Mouse (Mus musculus) left cerebral cortex, postnatal 4 days (tissue): ENCODE results near the gene Gatad1. TPM values are rescaled to one million over a fixed set of nuclear protein-coding genes. Genes with fewer than 3 reads are reported as not detected.
"Not testable (repeated sequence)": the region's sequence is repeated elsewhere in the genome, so short reads cannot be mapped to it uniquely, and the experiment has no call there.

ENCODE experiments used
- DNase-seq: peaks from one replicate; pipeline ENCODE4 v3.0.0-alpha.2; 2022
- intact Hi-C: fragments of 180-260 bp; cut with DNase I; formaldehyde crosslinking; loops from one replicate; pipeline ENCODE4 v1.15.1; 2025
- total RNA-seq, 2 experiments: library from RNA; stranded (reverse); gene quantifications; 2 replicates each; pipeline ENCODE4 v1.2.3; 2021

The Gatad1 gene
- total RNA-seq = 100 to 1,000 TPM; 100 to 103 TPM

GRCm38 (mm10) chr5:3657085-3657484, at the start of gene Gatad1:
TSS of gene Gatad1 (minus strand) at chr5:3657185.
- intact Hi-C loops = no loop called here
- no peak for DNase-seq

DNA sequence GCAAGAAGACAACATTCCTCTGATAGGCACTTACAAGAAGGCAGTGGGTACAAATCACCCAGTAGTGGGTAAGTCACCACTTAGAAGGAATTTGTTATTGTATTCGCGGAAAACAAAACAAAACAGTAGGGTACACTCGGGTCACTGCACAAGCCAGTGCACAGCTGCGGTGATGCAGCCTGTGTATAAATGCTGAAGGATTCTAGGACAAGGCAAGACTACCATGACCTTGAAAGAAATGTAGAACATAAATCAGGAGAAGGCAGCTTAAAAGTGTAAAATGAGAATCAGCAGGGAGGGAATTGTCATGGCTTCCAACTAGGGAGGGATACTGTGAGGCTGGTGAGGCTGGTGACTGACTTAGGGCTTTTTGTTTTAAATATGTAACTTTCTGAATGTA, 45.2 kb upstream of the Gatad1 start:
- DNase-seq = no peak
- intact Hi-C loops = no loop called here

- no peak for DNase-seq
- intact Hi-C loops = no loop called here
These were observed 43.0 kb upstream of the Gatad1 start for GRCm38 (mm10) chr5:3700025-3700424.

DNA sequence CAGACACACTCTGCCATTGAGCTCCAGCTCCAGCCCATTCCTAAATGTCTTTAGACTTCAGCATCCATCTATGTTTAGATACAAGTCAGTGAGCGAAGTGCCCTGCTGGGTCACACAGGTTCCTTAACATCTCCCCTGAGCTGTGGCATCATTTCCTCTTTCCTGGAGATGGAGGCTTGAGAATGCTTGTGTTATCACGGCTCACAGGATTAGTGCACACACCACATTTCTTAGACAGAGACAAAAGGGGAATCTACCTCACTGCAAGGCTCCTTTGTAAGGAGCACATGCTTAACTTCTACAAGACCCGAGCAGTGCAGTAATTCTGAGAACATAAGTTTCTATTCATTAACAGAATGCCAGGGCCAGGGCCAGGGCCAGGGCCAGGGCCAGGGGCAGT, 39.0 kb upstream of the Gatad1 start:
- intact Hi-C loops = no loop called here
- DNase-seq = no peak

GRCm38 (mm10) chr5:3695191-3695590, 38.2 kb upstream of the Gatad1 start:
- DNase-seq = no peak
- intact Hi-C loops = no loop called here

GRCm38 (mm10) chr5:3692956-3693355, 36.0 kb upstream of the Gatad1 start:
- DNase-seq = no peak
- intact Hi-C loops = no loop called here

GRCm38 (mm10) chr5:3691283-3691682, 34.3 kb upstream of the Gatad1 start:
- intact Hi-C loops = no loop called here
- no peak for DNase-seq

DNA sequence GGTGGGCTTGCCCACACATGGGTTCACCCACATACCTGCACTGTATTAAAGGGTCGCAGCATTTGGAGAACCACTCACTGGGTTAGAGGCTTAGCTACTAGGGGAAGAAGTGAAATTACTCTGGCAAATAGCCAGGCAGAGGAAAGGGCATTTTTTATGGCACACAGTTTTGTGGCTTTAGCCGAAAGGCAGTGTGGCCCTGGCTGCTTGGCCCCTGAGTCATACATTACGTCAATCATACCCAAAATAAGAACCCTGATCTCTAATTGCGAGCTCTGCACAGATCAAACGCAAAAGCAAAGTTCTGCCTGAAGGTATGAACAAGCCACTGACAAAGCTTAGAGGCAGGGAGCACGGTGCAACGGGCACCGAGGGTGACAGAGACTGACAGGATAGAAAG, 31.3 kb upstream of the Gatad1 start:
- DNase-seq = no peak
- intact Hi-C loops = no loop called here

DNA sequence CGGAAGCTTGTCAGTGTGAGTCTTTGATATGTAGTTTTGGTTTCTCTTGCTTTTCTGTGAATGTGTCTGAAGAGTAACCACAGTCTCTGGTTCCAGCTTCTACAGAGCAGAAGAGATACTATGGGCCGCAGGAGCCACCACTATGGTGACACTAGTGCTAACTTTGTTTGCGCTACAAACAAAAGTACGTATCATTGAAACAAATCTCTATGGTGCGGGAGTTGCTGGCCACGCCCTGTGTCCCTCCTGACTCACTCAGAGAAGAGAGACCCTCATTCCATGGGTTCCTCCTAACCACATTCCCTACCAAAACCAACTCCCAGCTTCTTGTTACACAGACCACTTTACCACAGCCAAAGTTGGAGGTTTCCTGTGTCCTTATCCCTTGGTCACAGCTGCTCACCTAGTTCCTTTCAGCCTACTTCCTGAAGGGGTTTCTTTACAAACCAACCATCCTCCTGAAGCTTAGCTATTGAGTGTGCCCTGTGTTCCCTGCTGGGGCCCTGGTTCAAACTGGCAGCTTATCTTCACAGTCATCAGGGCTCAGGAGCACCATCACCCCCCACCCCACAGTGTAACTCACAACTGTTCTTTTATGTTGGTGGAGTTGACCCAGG, 13.1 kb upstream of the Gatad1 start:
- intact Hi-C loops = no loop called here
- no peak for DNase-seq

DNA sequence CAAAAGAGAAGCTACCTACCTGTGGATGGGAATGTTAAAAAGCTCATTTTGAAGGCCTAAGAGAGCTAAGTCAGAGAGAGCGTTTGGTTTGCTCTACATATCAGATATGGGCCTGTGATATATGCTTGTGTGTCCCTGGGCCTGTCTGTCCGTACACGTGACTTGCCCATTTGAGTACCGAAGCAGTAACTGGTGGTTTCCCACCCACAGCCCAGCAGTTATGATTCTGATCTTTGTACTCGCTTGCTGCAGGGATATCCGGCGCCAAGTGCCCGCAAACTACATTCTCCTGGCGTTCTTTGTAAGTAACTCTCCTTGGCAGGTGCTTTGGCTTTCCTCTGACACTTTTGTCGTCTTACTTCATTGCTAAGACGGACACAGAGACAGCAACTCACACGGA, 9.6 kb upstream of the Gatad1 start:
- DNase-seq = no peak
- intact Hi-C loops = no loop called here

GRCm38 (mm10) chr5:3665225-3665624, 8.2 kb upstream of the Gatad1 start:
- DNase-seq = no peak
- intact Hi-C loops = no loop called here

DNA sequence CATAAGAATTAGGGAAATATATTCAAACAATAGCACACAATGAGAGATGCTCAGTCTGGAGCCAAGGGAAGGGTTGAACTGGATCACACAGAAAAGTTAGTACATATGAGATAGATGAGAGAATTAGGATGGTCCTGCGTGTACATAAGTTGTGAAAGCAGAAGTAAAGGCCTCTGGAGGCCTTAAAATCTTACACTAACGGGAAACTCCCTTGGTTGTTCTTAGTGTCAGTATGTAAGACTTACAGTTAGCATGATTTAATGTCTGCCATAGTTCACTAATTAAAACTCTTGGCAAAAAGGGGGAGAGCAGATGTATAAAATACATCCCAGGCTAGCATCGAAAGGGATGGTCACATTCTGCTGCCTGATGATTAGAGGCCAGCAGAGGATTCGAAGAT, 3.2 kb downstream of the Gatad1 start:
- intact Hi-C loops = no loop called here
- no peak for DNase-seq

DNA sequence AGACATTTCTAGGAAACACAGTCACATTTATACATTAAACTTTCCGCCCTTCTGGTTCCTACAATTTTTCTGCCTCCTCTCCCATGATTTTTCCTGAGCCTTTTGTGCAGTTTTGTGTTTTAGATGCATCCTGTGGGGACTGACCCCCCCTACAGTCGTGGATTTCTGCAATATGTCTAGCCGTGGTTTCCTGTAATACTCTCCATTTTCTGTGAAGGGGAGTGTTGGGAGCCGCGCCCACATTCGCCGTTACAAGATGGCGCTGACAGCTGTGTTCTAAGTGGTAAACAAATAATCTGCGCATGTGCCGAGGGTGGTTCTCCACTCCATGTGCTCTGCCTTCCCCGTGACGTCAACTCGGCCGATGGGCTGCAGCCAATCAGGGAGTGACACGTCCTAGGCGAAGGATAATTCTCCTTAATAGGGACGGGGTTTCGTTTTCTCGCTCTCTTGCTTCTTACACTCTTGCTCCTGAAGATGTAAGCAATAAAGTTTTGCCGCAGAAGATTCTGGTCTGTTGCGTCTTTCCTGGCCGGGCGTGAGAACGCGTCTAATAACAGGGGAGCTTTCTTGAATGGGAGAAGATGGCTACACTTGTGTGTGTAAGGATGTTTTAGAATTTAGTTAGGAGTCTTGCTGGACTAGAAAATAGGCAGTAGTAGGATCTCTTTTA, 3.9 kb downstream of the Gatad1 start:
- DNase-seq, intact Hi-C loops: not testable (repeated sequence)

DNA sequence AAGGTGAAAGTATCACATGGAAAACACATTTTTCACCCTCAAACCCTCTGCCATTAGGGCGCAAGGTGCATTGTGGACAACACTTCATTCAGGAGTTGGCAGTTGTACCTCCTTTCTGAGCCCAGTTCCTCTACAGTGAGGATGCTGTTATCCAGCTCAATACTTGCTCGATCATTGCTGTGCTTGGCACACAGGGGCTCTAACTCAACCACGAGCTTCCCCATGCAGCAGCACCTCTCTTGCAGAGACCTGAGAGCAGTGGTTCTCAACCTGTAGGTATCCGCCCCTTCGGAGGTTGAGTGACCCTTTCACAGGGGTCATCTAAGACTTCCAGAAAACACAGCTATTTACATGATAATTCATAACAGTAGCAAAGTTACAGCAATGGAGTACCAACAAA, 5.4 kb downstream of the Gatad1 start:
- intact Hi-C loops = no loop called here
- DNase-seq = no peak

GRCm38 (mm10) chr5:3650881-3651280, 6.1 kb downstream of the Gatad1 start, which contains the start of gene Tmbim7:
TSS of gene Tmbim7 (plus strand) at chr5:3651181.
- intact Hi-C loops = no loop called here
- DNase-seq = no peak

- no peak for DNase-seq
- intact Hi-C loops = loop anchor here (10.0 kb wide), 1 partner anchor 156 kb away; the partner anchor contains the start of genes Ankib1 and Krit1
These were observed 8.2 kb downstream of the Gatad1 start for GRCm38 (mm10) chr5:3648849-3649210.

GRCm38 (mm10) chr5:3648206-3648848, 8.7 kb downstream of the Gatad1 start:
- DNase-seq = no peak
- intact Hi-C loops = loop anchor here (10.0 kb wide), 1 partner anchor 156 kb away; the partner anchor contains the start of genes Ankib1 and Krit1

DNA sequence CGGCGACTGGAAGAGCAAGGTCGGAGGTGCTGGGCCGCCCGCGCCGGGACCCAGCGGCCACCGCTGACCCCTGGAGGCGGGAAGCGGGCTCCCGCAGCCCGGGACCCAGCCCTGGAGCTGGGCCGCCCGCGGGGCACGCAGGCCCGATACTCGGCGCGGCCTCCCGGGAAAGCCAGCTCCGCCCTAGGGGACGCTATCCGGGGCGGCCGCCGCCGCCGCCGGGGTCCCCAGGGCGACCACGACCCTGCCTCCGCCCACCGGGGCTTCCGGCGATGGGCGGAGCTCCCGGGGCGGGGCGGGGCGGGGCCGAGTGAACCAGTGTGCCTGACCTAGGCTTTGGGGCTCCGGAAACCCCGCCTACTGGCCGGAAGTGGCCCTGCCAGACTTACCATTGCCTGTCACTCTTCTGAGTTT, 9.3 kb downstream of the Gatad1 start:
- intact Hi-C loops = loop anchor here (10.0 kb wide), 1 partner anchor 157 kb away; the partner anchor contains the start of genes Ankib1 and Krit1
- peak; percentile 93 for DNase-seq

- intact Hi-C loops = loop anchor here (10.0 kb wide), 1 partner anchor 158 kb away; the partner anchor contains the start of genes Ankib1 and Krit1
These were observed 9.8 kb downstream of the Gatad1 start for GRCm38 (mm10) chr5:3646991-3647707.

GRCm38 (mm10) chr5:3646539-3646938, 10.4 kb downstream of the Gatad1 start:
- DNase-seq = no peak
- intact Hi-C loops = loop anchor here (10.0 kb wide), 1 partner anchor 158 kb away; the partner anchor contains the start of genes Ankib1 and Krit1

More at GRCm38 (mm10) chr5:3646991-3647707, 9.8 kb downstream of the Gatad1 start:
- peak; percentile 32 for DNase-seq

DNA sequence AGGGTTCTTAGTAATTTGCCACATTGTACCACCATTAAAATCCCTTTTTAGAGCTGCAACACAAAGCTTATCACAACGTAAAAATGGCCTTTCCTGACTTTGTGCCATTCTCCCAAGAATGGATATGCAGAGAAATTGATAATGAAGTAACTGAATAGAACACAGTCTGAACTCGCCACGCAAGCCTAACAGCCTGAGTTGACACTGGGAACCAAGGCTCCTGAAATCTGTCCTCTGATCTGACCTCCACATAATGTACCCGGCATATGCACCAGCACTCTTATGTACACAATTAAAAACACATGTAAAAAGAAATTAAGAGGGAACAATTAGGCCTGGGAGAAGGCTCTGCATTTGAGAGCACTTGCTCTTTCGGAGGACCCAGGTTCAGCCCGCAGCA, 11.7 kb downstream of the Gatad1 start:
- no peak for DNase-seq
- intact Hi-C loops = loop anchor here (10.0 kb wide), 1 partner anchor 159 kb away; the partner anchor contains the start of genes Ankib1 and Krit1
